Mouse (Mus musculus) embryonic facial prominence, embryonic 14.5 days (tissue): ENCODE data around the gene H13. TPM values are rescaled to one million over a fixed set of nuclear protein-coding genes. Genes with fewer than 3 reads are reported as not detected.

Experiments used
- ATAC-seq: fragments of 200-750 bp; cut with Nextera tagmentation; 2 replicates; pipeline ENCODE4 v1.8.0; 2017; ENCODE audit warnings: low read depth, moderate number of reproducible peaks, moderate TSS enrichment
- DNase-seq: peaks from one replicate; pipeline ENCODE4 v3.0.0-alpha.2; 2015; ENCODE audit warnings: low spot score
- H3K27ac ChIP-seq: fragments of 300-500 bp; sonication (generic); replicated peaks from 2 replicates; pipeline ENCODE4 v1.5.1; 2014; ENCODE audit warnings: low read depth, mild to moderate bottlenecking, low read length, moderate library complexity
- H3K27me3 ChIP-seq: fragments of 300-500 bp; sonication (generic); replicated peaks from 2 replicates; pipeline ENCODE4 v1.6.1; 2014; ENCODE audit warnings: low read length; ENCODE audit not compliant: control insufficient read depth, insufficient read depth
- H3K36me3 ChIP-seq: fragments of 300-500 bp; sonication (generic); 2 replicates; pipeline ENCODE4 v1.6.1; 2014; ENCODE audit warnings: low read length, mixed read lengths; ENCODE audit not compliant: control insufficient read depth, insufficient read depth
- H3K4me1 ChIP-seq: fragments of 300-500 bp; sonication (generic); 2 replicates; pipeline ENCODE4 v1.6.1; 2014; ENCODE audit warnings: antibody characterized with exemption, low read length; ENCODE audit not compliant: control insufficient read depth, insufficient read depth
- H3K4me2 ChIP-seq: fragments of 300-500 bp; sonication (generic); 2 replicates; pipeline ENCODE4 v1.6.1; 2014; ENCODE audit warnings: low read depth, mild to moderate bottlenecking, low read length, moderate library complexity, mixed read lengths
- H3K4me3 ChIP-seq: fragments of 300-500 bp; sonication (generic); 2 replicates; pipeline ENCODE4 v1.5.1; 2014; ENCODE audit warnings: low read depth, mild to moderate bottlenecking, low read length
- H3K9ac ChIP-seq: fragments of 300-500 bp; sonication (generic); 2 replicates; pipeline ENCODE4 v1.6.1; 2014; ENCODE audit warnings: low read depth, mild to moderate bottlenecking, low read length, moderate library complexity, mixed read lengths
- H3K9me3 ChIP-seq: fragments of 300-500 bp; sonication (generic); 2 replicates; pipeline ENCODE4 v1.6.1; 2016; ENCODE audit warnings: low read length; ENCODE audit not compliant: control insufficient read depth
- WGBS: fragments of 180-500 bp; shearing (Covaris S2); extraction: QIAGEN DNeasy Blood & Tissue Kit; methylation state at CpG from one replicate; pipeline ENCODE4 v1.1.7; 2014; 5-methylcytosine and 5-hydroxymethylcytosine counted together
- polyA plus RNA-seq: library from polyadenylated mRNA; unstranded; fragments of >200 nt; fragmentation: Nextera tagmentation; extraction: Ambion mirVana; gene quantifications from 2 replicates; pipeline ENCODE4 v1.2.1, GENCODE M21; 2014

Gene H13
- polyA plus RNA-seq, 1 experiment from 2014 or later = 122 TPM

DNA sequence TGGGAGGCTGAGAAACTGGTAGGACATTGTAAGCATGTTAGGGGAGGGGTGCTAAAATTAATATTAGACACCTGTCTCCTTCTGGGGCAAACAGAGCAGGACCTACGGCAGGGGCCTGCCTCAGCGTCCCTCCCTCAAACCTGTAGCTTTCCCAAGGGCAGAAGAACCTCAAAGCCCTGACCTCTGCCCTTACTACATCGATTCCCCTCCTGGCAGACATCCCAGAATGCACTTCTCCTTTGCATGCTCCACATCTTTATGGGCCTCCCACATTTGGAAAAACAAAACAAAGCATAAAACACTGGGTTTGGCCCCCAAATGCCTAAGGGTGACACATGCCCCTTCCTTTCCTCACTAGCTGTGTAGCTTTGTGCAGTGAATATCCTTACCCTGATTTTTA lies 40.0 kb upstream of the H13 start:
- H3K4me3 ChIP-seq = no peak overlapping the region
- H3K27ac ChIP-seq = no peak overlapping the region
- H3K9ac ChIP-seq = no peak overlapping the region
- H3K36me3 ChIP-seq = no peaks in the 10 kb centered on the region
- no peaks in the 10 kb centered on the region for H3K9me3 ChIP-seq
- WGBS = 44% methylated on average over 3 of the region's 3 CpGs
- no peaks in the 10 kb centered on the region; the same call in 1 of the 2 replicates for H3K4me1 ChIP-seq
- H3K27me3 ChIP-seq = peaks cover 41% of the 10 kb centered on the region
- no peak for ATAC-seq
- DNase-seq = no peak
- no peak overlapping the region for H3K4me2 ChIP-seq

DNA sequence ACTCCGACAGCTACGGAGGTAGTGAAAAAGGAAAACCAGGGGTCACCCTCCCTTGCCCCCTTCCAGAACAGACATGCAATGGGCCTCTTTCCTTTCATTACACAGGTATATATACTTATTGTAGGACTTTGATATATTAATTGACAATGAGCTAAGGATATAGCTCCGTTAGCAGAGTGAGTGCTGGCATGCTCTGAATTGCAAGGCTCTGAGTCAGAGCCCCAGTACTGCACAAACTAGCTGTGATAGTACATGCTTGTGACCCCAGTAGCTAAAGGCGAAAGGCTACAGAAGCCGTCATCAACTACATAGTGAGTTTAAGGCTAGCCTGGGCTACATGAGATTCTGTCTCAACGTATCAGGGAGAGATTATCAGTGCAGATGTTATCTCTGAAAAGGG lies 39.4 kb upstream of the H13 start:
- no peaks in the 10 kb centered on the region; the same call in 1 of the 2 replicates for H3K4me1 ChIP-seq
- peaks cover 41% of the 10 kb centered on the region for H3K27me3 ChIP-seq
- ATAC-seq = no peak

DNA sequence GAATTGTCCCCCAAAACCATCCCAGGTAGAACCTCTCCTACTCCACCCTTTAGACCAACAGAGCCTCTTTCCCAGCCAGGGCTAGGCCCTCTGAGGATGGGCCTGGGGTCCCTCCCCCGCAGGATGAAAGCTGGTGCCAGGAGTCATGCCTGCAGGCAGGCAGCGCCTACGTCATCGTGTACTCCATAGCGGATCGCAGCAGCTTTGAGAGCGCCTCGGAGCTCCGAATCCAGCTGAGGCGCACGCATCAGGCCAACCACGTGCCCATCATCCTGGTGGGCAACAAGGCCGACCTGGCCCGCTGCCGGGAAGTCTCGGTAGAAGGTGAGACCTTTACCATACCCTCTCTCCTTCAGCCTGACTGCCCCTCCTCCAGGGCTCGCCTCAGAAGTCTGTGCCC lies 35.9 kb upstream of the H13 start:
- H3K27ac ChIP-seq = no peak overlapping the region
- no peaks in the 10 kb centered on the region for H3K36me3 ChIP-seq
- H3K4me2 ChIP-seq = peak overlapping the region; percentile 30
- 21% methylated on average over 17 of the region's 17 CpGs for WGBS
- H3K4me1 ChIP-seq = no peaks in the 10 kb centered on the region
- H3K9me3 ChIP-seq = no peaks in the 10 kb centered on the region
- peak; percentile 33 for DNase-seq
- no peak overlapping the region for H3K9ac ChIP-seq
- ATAC-seq = 0 out of 2 replicates have a peak, but pooled peaks have one; percentile 31
- H3K27me3 ChIP-seq = peaks cover 10% of the 10 kb centered on the region; the same call in 1 of the 2 replicates
- no peak overlapping the region for H3K4me3 ChIP-seq

More for the DNA sequence above, 39.4 kb upstream of the H13 start:
- Histone ChIP-seq H3K9me3 (no peaks in the 10 kb centered on the region), H3K27ac (no peak overlapping the region), H3K4me2 (no peak overlapping the region), H3K9ac (no peak overlapping the region), H3K4me3 (no peak overlapping the region), H3K36me3 (no peaks in the 10 kb centered on the region)
- 86% methylated on average over 6 of the region's 6 CpGs for WGBS
- no peak for DNase-seq

DNA sequence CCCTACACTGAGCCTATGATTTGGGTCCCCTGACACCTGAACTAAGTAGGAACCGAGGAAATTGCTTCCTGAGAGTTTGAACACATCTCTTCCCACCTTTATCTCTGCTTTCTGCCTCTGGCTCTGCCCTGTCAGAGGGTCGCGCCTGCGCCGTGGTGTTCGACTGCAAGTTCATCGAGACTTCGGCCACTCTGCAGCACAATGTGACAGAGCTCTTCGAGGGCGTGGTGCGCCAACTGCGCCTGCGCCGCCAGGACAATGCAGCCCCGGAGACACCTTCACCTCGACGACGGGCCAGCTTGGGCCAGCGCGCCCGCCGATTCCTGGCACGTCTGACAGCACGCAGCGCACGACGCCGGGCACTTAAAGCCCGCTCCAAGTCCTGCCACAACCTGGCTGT lies 35.0 kb upstream of the H13 start:
- no peak overlapping the region for H3K4me3 ChIP-seq
- no peaks in the 10 kb centered on the region for H3K9me3 ChIP-seq
- no peak for DNase-seq
- H3K4me2 ChIP-seq = no peak overlapping the region
- 80% methylated on average over 29 of the region's 29 CpGs for WGBS
- H3K4me1 ChIP-seq = no peaks in the 10 kb centered on the region
- ATAC-seq = no peak
- H3K9ac ChIP-seq = no peak overlapping the region
- no peaks in the 10 kb centered on the region for H3K36me3 ChIP-seq
- H3K27ac ChIP-seq = no peak overlapping the region
- H3K27me3 ChIP-seq = no peaks in the 10 kb centered on the region

DNA sequence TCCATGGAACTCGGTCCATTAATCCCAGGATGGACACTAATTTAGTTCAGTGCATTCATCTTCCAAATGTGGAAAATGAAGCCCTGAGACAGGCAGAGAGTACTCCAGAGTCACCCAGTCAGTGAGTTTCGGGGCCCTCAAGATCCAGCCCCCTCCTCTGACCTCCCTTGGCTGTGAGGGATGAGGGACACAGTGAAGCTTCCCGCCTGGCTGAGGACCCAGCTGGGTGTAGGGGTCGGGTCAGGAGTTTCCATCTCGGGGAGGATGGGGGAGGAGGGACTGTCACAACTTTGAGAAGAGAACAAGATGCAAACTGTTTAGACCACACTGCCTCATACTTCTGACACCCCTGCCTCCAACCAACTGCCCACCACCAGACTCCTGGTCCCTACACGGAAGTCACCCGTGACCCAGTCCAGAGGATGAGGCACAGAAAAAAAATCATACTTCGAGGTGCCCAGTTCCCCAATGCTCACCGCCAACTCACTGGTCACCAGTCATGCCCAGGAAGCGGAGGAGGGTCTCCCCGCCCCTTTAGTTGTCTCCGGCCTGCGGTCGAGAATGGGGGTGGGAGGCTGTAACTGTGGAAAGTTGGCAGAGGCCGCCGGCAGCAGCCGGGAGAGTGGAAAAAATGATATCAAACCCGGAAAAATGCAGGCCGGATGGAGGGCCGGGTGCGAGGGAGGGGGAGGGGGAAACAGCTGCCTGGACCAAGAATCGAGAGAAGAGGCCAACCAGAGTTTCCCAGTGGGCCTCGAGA lies 32.8 kb upstream of the H13 start:
- no peaks in the 10 kb centered on the region for H3K9me3 ChIP-seq
- H3K36me3 ChIP-seq = no peaks in the 10 kb centered on the region
- H3K4me2 ChIP-seq = no peak overlapping the region
- H3K27me3 ChIP-seq = no peaks in the 10 kb centered on the region
- peak; percentile 17; the same call in 1 of the 2 replicates for ATAC-seq
- H3K27ac ChIP-seq = 0 out of 2 replicates have a peak overlapping the region, but pooled peaks have one; percentile 25
- peak; percentile 73 for DNase-seq
- H3K4me1 ChIP-seq = no peaks in the 10 kb centered on the region
- no peak overlapping the region for H3K9ac ChIP-seq
- no peak overlapping the region for H3K4me3 ChIP-seq
- WGBS = 57% methylated on average over 23 of the region's 23 CpGs

DNA sequence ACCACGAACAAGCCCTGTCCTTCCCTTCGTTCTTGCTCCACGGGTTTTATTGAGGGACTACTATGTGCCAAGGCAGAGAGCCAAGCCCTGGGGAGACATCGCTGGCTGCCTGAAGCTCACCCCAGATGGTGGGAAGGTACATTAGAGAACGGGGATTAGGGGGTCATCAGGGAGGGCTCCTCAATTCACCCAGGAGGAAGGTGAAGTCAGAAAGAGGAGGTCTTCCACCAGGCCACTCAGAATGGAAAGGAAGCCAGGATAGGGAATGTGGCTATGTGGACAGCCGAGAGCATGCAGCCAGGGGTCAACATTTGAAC lies 32.3 kb upstream of the H13 start:
- Histone ChIP-seq H3K9me3 (no peaks in the 10 kb centered on the region), H3K4me3 (no peak overlapping the region), H3K27ac (0 out of 2 replicates have a peak overlapping the region, but pooled peaks have one; percentile 25), H3K27me3 (no peaks in the 10 kb centered on the region), H3K4me2 (no peak overlapping the region), H3K36me3 (no peaks in the 10 kb centered on the region), H3K4me1 (no peaks in the 10 kb centered on the region), H3K9ac (no peak overlapping the region)
- DNase-seq (no peak), ATAC-seq (0 out of 2 replicates have a peak, but pooled peaks have one; percentile 5)
- whole genome bisulfite sequencing = 63% methylated on average over 6 of the region's 6 CpGs

DNA sequence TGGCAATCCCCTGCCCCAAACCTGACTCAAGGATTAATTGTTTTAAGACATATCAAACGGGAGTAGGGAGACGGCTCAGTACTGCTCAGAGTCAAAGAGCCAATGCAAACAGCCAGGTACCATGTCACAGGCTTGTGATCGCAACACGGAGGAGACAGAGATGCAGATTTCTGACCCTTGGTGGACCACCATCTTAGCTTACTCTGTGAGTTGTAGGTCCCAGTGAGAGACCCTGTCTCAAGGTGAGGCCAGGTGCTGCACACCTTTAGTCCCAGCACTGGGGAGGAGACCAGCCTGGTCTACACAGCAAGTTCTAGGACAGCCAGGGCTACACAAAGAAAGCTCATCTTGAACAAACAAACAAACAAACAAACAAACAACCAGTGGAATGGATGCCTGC lies 31.9 kb upstream of the H13 start:
- Histone ChIP-seq H3K36me3 (no peaks in the 10 kb centered on the region), H3K27me3 (no peaks in the 10 kb centered on the region), H3K4me3 (no peak overlapping the region), H3K9ac (no peak overlapping the region), H3K27ac (no peak overlapping the region), H3K4me2 (no peak overlapping the region), H3K4me1 (no peaks in the 10 kb centered on the region), H3K9me3 (no peaks in the 10 kb centered on the region)
- WGBS = 87% methylated on average over 4 of the region's 4 CpGs
- no peak for ATAC-seq
- DNase-seq = no peak

DNA sequence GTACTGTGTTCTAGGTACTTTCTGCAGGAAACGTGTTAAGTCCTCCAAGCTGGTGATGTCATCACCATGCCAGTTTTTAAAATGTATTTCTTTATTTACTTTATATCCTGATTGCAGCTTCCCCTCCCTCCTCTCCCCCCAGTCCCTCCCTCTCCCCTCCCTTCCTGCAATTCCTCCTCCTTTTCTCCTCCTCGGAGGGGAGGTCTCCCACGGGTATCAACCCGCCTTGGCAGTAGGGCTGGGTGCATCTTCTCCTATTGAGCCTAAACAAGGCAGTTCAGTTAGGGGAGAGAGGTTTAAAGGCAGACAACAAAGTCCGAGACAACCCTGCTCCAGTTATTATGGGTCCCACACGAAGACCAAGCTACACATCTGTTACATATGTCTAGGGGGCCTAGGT lies 30.4 kb upstream of the H13 start:
- no peak overlapping the region for H3K9ac ChIP-seq
- H3K4me1 ChIP-seq = no peaks in the 10 kb centered on the region
- ATAC-seq (no peak), DNase-seq (no peak)
- no peak overlapping the region for H3K27ac ChIP-seq
- H3K4me2 ChIP-seq = no peak overlapping the region
- H3K4me3 ChIP-seq = no peak overlapping the region
- no peaks in the 10 kb centered on the region for H3K36me3 ChIP-seq
- H3K9me3 ChIP-seq = no peaks in the 10 kb centered on the region
- WGBS = 55% methylated on average over 6 of the region's 6 CpGs
- H3K27me3 ChIP-seq = no peaks in the 10 kb centered on the region
